Mouse (Mus musculus) layer of hippocampus, adult 8-10 months (tissue): ENCODE results near the gene Wwtr1. TPM values are rescaled to one million over a fixed set of nuclear protein-coding genes. Genes with fewer than 3 reads are reported as not detected.

Experiments
- DNase-seq, 2 experiments: peaks; one replicate each; pipeline ENCODE4 v3.0.0; 2022; ENCODE audit warnings: low spot score in 2 of 2
- total RNA-seq, 4 experiments: library from RNA; stranded (reverse); gene quantifications; 2 replicates each; pipeline ENCODE4 v1.2.4; 2022

Gene Wwtr1
- total RNA-seq, 4 experiments from 2014 or later: 12.6 to 14.8 (median 13.7) TPM

DNA sequence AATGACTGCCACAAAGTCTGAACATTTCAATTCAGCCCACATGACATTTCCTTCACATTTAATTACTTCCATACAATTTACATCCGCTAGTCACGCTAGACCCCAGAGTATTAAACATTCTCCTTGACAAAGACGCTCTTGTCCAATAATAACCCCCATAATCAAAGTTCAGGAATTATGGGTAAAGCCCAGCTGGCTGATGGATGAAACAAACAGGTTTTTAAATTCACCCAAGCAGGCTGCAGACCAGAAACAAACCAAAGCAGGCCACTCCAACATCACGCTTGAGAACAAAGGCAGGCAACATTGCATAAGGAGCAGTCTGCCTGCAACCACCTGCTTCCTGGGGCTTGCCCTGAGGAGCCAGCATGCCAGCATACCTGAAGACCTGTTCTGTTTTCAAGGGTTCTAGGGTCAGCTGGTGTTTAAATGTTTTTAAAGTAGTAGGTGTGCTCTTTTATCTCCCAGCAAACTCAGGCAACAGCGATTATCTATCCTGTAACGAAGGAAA, 12.7 kb downstream of the Wwtr1 start:
- DNase-seq: no peak

DNA sequence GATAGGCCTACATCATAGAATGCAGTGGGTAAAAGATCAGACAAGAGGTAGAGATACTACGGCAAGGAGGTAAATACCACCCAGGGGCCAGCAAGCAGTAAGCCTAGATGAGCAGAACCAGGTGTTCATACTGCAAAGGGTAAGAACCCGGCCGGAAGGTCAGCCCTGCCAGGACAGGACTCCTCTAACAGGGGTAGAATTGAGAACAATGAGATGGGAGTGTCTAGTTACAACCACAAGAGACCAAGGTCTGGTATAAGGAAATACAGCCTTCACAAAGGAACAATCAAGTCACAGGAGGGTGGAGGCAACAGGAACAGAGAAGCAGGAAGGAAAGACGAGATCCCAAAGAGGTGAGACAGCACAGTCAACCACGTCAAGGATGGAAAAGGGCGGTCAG, 16.9 kb downstream of the Wwtr1 start:
- DNase-seq: no peak

DNA sequence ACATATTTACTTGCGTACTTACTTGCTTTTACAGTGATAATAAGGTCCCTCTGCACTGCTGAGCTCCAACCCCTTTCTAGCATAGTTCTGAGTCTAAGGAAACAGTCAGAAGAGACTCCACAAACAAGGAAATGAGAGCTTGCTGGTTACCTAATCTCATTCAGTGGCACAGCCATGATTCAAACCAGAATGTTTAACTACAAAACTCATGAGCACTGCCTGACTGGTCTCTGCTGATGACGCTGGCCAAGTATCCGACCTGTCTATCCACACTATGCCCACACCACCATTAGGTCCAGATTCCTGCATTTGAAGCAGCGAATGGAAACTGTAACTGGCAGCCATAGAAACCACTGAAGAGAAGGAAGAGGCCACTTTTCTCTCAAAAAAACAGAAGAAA, 18.3 kb downstream of the Wwtr1 start:
- DNase-seq: no peak

DNA sequence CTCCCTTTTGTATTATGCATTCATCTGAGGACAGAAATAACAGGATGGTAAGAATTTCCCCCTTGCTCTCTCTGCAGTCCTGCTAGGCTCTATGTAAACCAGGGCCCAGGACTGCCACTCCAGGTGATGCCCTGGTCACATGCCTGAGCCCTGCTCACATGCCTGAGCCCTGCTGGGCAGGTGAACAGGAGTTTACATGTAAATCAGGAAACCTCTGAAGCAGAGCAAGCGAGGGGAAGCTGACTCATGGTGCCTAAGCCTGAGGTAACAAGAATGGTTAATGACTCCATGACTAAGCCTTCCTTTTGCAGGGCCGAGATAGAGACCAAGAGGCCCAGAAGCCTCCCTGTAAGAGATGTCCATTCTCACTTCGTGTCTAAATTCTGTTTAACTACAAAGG, 20.1 kb downstream of the Wwtr1 start:
- no peak for DNase-seq

DNA sequence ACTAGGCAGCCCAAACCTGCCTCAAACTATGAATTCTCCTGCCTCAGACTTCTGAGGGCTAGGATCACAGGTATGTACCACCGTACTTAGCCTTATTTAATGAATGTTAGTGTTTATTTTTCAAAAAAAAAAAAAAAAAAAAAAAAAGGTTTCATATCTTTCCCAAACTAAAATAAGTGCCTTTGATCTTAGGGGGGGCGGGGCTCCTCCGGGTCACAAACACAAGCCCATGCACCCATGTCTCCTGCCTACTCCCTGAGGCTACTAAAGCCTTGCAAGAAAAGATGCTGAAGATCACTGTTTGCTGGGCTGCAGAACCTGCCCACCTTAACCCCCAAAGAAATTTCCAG, 20.8 kb downstream of the Wwtr1 start:
- DNase-seq: no peak

- no peak for DNase-seq
Observed at GRCm38 (mm10) chr3:57554124-57554889, 21.4 kb downstream of the Wwtr1 start.

DNA sequence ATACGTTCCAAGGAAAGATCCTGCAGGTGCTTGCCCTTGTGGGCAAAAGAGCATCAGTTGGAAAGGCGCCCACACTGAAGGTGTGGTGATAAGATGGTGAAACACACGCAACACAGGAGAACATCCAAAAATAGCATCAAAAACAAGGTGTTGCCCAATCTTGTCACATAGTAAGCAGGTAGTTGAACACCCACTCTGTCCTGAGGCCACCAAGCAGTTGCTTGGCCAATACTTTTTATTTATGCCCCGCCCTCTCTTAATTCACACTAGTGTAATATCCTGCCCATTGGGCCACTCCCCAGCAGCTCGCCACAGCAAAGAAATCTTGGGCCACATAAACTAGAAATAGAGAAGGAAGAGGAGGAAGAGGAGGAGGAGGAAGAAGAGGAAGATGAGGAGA, 22.6 kb downstream of the Wwtr1 start:
- no peak for DNase-seq

- DNase-seq: no peak
Observed at GRCm38 (mm10) chr3:57551210-57551609, 24.5 kb downstream of the Wwtr1 start.

GRCm38 (mm10) chr3:57550468-57551185, 25.1 kb downstream of the Wwtr1 start:
- DNase-seq: no peak

GRCm38 (mm10) chr3:57544154-57544553, 31.6 kb downstream of the Wwtr1 start:
- DNase-seq: no peak

- DNase-seq: no peak
Observed at GRCm38 (mm10) chr3:57542848-57543380, 32.8 kb downstream of the Wwtr1 start.

DNA sequence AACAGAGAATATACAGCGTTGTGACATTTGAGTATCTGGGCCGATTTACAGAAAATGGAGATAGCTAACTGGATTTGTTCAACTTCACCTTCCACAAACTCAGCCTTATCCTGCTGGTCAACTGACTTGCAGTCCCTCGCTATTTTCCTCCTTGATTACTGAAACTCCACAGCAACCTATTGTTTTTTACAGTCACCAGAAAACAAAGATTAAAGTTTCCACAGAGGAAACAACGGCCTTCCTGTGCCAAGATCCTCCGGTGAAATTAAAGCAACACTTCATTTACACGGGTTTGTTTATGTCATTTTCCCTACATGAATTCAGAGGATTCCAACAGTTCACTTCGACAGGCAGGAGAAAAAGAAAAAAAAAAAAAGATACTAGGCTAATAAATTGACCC, 34.5 kb downstream of the Wwtr1 start:
- DNase-seq: no peak

GRCm38 (mm10) chr3:57540474-57540873, 35.2 kb downstream of the Wwtr1 start:
- no peak for DNase-seq

- no peak for DNase-seq
Observed at GRCm38 (mm10) chr3:57535483-57536185, 40.1 kb downstream of the Wwtr1 start.

DNA sequence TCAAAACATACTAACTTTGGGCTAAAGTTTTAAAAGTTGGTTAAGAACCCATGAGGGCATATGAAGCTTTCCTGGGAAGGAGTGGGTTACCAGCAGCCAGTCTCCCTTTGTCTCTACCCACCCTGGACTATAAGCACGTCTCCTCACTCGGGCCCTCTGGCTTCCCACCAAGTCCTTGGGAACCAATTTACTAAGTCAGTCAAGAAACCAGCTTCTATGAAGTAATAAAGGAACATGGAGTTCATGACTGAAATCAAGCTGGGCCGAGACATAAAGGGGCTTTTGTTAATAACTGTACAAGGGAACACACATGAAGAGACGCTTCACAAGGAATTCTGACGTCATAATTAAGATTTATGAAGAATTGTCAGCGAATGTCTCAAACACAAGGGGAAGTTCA, 41.3 kb downstream of the Wwtr1 start:
- DNase-seq: no peak

GRCm38 (mm10) chr3:57533876-57534275, 41.8 kb downstream of the Wwtr1 start:
- DNase-seq: no peak

DNA sequence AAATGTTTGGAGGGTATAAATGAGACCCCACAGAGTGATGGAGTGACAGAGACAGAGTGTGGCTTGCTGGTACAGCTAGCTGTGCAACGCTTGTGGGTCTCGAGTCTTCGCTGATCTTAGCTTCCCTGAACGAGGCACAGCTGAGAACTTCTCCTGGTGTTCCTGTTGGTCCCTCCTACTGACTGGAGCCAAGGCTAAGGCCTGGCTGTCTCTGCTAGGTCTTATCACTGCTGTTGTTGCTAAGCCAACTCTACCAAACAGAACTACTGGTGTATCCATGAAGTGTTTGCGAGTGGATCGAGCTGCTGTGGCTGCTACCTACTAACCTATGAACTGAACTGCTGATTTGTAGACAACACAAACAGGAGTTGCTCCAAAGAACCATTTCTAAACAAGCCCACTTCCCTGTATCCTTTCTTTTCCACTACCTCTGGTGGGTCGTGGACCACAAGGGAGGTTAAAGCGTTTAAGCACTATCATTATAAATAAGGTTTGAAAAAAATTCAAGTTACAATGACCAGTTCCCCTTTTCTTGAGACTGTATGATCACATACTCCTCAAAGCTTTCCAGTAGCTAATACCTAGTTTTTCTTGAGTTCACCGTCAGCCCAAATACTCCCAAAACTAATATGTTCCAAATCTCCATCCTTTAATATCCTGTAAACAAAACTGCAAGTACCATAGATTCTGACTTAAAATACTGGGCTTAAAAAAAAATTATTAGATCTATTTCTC, 42.6 kb downstream of the Wwtr1 start:
- no peak for DNase-seq

- no peak for DNase-seq
Observed at GRCm38 (mm10) chr3:57530836-57531235, 44.9 kb downstream of the Wwtr1 start.

DNA sequence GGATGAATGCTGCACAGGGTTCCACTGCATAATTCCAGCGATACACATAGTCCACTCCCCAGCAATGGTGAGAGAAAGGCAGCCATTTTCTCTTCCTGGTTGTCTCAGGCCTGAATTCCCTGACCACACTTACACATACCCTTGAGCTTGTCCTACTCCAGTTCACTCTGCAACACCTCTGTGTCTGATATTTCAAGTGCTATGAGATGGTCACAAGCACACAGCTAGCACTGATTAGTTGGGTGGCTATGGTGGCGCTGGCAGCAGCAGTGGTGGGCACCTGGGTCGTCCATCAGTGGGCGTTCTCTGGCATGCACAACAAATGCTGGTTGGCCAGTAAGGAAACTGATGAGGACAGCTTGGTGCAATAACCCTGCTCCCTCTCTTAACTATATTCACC, 45.5 kb downstream of the Wwtr1 start:
- DNase-seq: no peak

DNA sequence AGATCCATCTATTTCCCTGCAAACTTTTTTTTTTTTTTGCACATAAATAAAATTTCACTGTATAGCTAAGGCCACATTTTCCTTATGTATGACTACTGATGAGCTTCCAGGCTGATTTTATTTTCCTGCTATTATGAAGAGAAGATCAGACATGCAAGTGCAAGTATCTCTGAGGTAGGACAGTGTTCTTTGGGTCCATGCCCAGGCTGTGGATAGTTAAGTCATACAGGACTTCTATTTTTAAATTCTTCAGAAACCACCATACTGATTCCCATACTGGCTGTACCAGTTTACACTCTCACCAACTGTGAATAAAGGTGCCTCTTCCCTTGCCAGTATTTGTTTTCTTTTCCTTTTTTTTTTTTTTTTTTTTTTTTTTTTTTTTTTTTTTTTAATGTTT, 48.6 kb downstream of the Wwtr1 start:
- no peak for DNase-seq

GRCm38 (mm10) chr3:57523093-57523492, 52.6 kb downstream of the Wwtr1 start:
- no peak for DNase-seq
